Mouse (Mus musculus) forebrain, embryonic 12.5 days (tissue): ENCODE data around the gene Cnot1. TPM values are rescaled to one million over a fixed set of nuclear protein-coding genes. Genes with fewer than 3 reads are reported as not detected.

Source experiments
- ATAC-seq: fragments of 200-750 bp; cut with Nextera tagmentation; 2 replicates; pipeline ENCODE4 v1.8.0; 2017; ENCODE audit warnings: moderate TSS enrichment; ENCODE audit not compliant: low FRiP score
- H3K27ac ChIP-seq: fragments of 300-500 bp; sonication (generic); 2 replicates; pipeline ENCODE4 v1.5.1; 2016; ENCODE audit warnings: mild to moderate bottlenecking
- H3K27me3 ChIP-seq: fragments of 300-500 bp; sonication (generic); 2 replicates; pipeline ENCODE4 v1.6.1; 2016; ENCODE audit warnings: mild to moderate bottlenecking
- H3K36me3 ChIP-seq: fragments of 300-500 bp; sonication (generic); replicated peaks from 2 replicates; pipeline ENCODE4 v1.6.1; 2016; ENCODE audit warnings: mild to moderate bottlenecking
- H3K4me1 ChIP-seq: fragments of 300-500 bp; sonication (generic); 2 replicates; pipeline ENCODE4 v1.6.1; 2016
- H3K4me2 ChIP-seq: fragments of 300-500 bp; sonication (generic); 2 replicates; pipeline ENCODE4 v1.6.1; 2016; ENCODE audit warnings: mild to moderate bottlenecking, moderate library complexity
- H3K4me3 ChIP-seq: fragments of 300-500 bp; sonication (generic); replicated peaks from 2 replicates; pipeline ENCODE4 v1.5.1; 2016; ENCODE audit warnings: mild to moderate bottlenecking
- H3K9ac ChIP-seq: fragments of 300-500 bp; sonication (generic); 2 replicates; pipeline ENCODE4 v1.6.1; 2016; ENCODE audit warnings: mild to moderate bottlenecking
- H3K9me3 ChIP-seq: fragments of 300-500 bp; sonication (generic); 2 replicates; pipeline ENCODE4 v1.6.1; 2016
- WGBS: fragments of 180-500 bp; shearing (Covaris S2); methylation state at CpG from one replicate; pipeline ENCODE4 v1.1.7; 2016; 5-methylcytosine and 5-hydroxymethylcytosine counted together
- polyA plus RNA-seq: library from polyadenylated mRNA; unstranded; fragments of >200 nt; fragmentation: Nextera tagmentation; extraction: Ambion mirVana; gene quantifications from 2 replicates; pipeline ENCODE4 v1.2.1, GENCODE M21; 2016

Gene Cnot1
- polyA plus RNA-seq, 1 experiment from 2014 or later = 92.0 TPM

DNA sequence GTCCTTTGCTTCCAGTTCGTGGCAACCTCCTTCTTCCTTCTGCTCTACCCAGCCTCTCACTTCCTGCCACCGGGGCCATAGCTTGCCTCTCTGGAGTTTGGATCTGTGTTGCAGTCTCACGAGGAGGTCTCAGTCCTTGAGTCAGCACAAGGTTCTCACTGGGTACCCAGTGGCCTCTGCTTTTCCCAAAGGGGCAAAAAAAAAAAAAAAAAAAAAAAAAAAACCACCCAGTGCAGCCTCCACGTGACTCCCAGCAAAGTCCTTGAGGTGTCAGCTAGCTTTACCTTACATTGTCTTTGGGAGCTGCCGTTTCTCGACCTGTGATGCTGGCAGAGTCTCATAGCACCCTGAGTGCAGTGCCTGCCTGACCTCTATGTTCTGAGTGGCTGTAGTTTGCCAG lies 109.1 kb downstream of the Cnot1 start:
- Histone ChIP-seq H3K4me3 (no peak overlapping the region), H3K27ac (no peak overlapping the region), H3K9me3 (no peaks in the 10 kb centered on the region), H3K4me2 (no peak overlapping the region), H3K36me3 (no peaks in the 10 kb centered on the region), H3K4me1 (peaks cover 41% of the 10 kb centered on the region), H3K27me3 (peaks cover 48% of the 10 kb centered on the region), H3K9ac (no peak overlapping the region)
- ATAC-seq = no peak
- WGBS = 38% methylated on average over 6 of the region's 6 CpGs

GRCm38 (mm10) chr8:95697128-95697527 lies 110.1 kb downstream of the Cnot1 start:
- H3K9me3 ChIP-seq = no peaks in the 10 kb centered on the region
- peaks cover 34% of the 10 kb centered on the region for H3K4me1 ChIP-seq
- peak overlapping the region; percentile 20; the same call in 1 of the 2 replicates for H3K4me2 ChIP-seq
- ATAC-seq = peak; percentile 62
- 2% methylated on average over 11 of the region's 11 CpGs for WGBS
- no peak overlapping the region for H3K4me3 ChIP-seq
- peaks cover 54% of the 10 kb centered on the region for H3K27me3 ChIP-seq
- peak overlapping the region; percentile 30 for H3K9ac ChIP-seq
- no peaks in the 10 kb centered on the region for H3K36me3 ChIP-seq
- no peak overlapping the region for H3K27ac ChIP-seq

- no peak for ATAC-seq
- H3K4me2 ChIP-seq = peak overlapping the region; percentile 20; the same call in 1 of the 2 replicates
- peaks cover 53% of the 10 kb centered on the region for H3K27me3 ChIP-seq
Observed at GRCm38 (mm10) chr8:95696661-95697060, 110.6 kb downstream of the Cnot1 start.

DNA sequence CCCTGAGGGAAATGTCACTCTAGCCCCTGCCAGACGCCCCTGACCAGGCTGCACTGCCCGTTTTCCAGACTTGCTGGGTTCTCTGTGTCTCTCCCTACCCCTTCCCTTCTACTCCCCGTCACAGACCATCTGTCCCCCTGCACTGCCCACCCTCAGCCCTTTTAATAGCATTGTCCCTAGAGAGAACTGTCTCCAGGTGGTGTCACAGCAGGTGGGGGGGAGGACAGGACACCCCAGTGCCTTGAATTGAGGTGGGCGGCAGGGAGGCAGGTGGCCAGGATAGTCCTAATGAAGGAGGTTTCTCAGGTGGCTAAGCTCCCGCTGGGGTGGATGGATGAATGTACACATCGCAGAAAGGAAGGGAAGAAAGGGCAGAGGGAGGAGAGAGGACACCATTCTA lies 112.6 kb downstream of the Cnot1 start:
- ATAC-seq = peak; percentile 42; the same call in 1 of the 2 replicates
- Histone ChIP-seq H3K9me3 (no peaks in the 10 kb centered on the region), H3K36me3 (no peaks in the 10 kb centered on the region), H3K27ac (peak overlapping the region; percentile 50), H3K4me2 (0 out of 2 replicates have a peak overlapping the region, but pooled peaks have one; percentile 2), H3K4me1 (peaks cover 18% of the 10 kb centered on the region), H3K4me3 (no peak overlapping the region), H3K9ac (peak overlapping the region; percentile 33), H3K27me3 (peaks cover 51% of the 10 kb centered on the region)
- 15% methylated on average over 6 of the region's 6 CpGs for WGBS

More at GRCm38 (mm10) chr8:95696661-95697060, 110.6 kb downstream of the Cnot1 start:
- peaks cover 32% of the 10 kb centered on the region for H3K4me1 ChIP-seq
- H3K9me3 ChIP-seq = no peaks in the 10 kb centered on the region
- H3K4me3 ChIP-seq = no peak overlapping the region
- H3K9ac ChIP-seq = peak overlapping the region; percentile 30
- H3K27ac ChIP-seq = no peak overlapping the region
- no peaks in the 10 kb centered on the region for H3K36me3 ChIP-seq
- WGBS = 50% methylated on average over 5 of the region's 8 CpGs

- H3K4me1 ChIP-seq = peaks cover 18% of the 10 kb centered on the region
- WGBS = 83% methylated on average over 13 of the region's 13 CpGs
Observed at GRCm38 (mm10) chr8:95690929-95691541, 116.2 kb downstream of the Cnot1 start.

DNA sequence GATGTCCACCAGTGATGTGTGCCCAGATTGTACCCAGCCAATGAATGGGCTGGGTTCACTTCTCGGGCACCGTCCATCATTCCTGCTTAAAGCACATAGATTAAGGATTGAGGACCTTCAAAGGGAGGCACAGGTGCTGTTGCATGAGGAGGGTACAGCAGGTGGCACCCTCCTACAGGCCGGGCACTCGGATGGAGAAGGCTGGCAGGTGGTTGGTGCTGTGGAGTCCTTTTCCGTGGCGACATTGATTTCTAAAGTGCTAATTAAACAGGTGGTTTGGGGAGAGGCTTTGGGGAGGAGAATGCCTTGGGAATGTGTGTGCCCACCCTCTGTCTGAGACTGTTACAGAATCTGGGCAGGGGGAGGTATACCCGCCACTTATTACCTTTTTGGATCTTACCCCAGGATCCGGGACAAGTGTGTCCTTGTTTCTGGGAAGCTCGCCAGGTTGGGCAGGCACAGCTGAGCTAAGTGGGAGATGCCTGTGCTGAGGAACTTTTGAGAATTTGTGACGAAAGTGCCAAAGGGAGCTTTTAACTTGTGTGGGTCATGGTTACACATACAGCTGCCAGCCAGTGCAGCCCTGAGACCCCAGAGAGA lies 119.1 kb downstream of the Cnot1 start:
- Histone ChIP-seq H3K27ac (no peak overlapping the region), H3K4me3 (no peak overlapping the region), H3K9ac (no peak overlapping the region), H3K9me3 (no peaks in the 10 kb centered on the region), H3K4me2 (no peak overlapping the region), H3K27me3 (peaks cover 19% of the 10 kb centered on the region), H3K4me1 (no peaks in the 10 kb centered on the region), H3K36me3 (no peaks in the 10 kb centered on the region)
- no peak for ATAC-seq
- 73% methylated on average over 10 of the region's 10 CpGs for WGBS

More at GRCm38 (mm10) chr8:95690929-95691541, 116.2 kb downstream of the Cnot1 start:
- Histone ChIP-seq H3K9ac (no peak overlapping the region), H3K27ac (no peak overlapping the region), H3K4me3 (no peak overlapping the region), H3K9me3 (no peaks in the 10 kb centered on the region), H3K27me3 (peaks cover 35% of the 10 kb centered on the region), H3K4me2 (no peak overlapping the region), H3K36me3 (no peaks in the 10 kb centered on the region)
- no peak for ATAC-seq

DNA sequence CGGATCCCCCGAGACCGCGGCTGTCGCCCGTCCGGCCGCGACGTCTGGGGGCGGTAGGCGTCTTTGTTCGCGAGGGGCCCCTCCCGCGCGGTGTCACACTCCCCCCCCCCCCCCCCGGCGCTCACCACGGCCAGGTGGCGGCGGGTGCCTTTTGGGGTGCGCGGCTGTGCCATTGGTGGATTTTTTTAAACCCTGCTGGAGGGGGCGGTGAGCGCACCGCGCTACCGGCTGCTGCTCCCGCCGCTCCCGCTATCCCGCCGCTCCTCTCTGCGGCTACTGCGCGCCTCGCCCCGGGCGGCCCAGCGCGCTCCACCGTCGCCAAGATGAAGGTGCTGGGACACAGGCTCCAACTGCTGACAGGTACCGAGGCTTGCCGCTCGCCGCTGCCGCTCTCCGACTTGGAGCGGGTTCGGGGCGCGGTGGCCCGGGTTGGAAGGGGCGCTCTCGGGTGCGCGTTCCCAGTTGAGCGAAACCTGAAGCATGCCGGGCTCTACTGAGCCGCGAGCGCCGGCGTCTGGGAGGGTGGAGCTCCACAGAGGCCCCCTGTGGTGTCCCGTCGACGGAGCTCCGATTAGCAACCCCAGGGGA lies 129.1 kb downstream of the Cnot1 start:
- Histone ChIP-seq H3K36me3 (no peaks in the 10 kb centered on the region), H3K27ac (no peak overlapping the region), H3K4me2 (peak overlapping the region; percentile 94), H3K27me3 (peaks cover 82% of the 10 kb centered on the region), H3K9me3 (no peaks in the 10 kb centered on the region), H3K9ac (peak overlapping the region; percentile 68), H3K4me1 (peaks cover 21% of the 10 kb centered on the region), H3K4me3 (peak overlapping the region; percentile 60)
- ATAC-seq = peak; percentile 76
- WGBS = under 1% methylated on average over 62 of the region's 70 CpGs

GRCm38 (mm10) chr8:95677591-95678023 lies 129.7 kb downstream of the Cnot1 start:
- ATAC-seq = peak; percentile 52
- H3K27me3 ChIP-seq = peaks cover 85% of the 10 kb centered on the region
- H3K27ac ChIP-seq = no peak overlapping the region

GRCm38 (mm10) chr8:95676631-95677030 lies 130.6 kb downstream of the Cnot1 start, which contains the start of gene Ndrg4:
Gene Ndrg4, plus strand, starts transcription at chr8:95676980.
- H3K4me3 ChIP-seq = peak within 1 kb of the TSS; percentile 60
- H3K4me1 ChIP-seq = peaks cover 21% of the 10 kb centered on the region
- 53% methylated on average over 9 of the region's 9 CpGs for WGBS
- no peaks in the 10 kb centered on the region for H3K9me3 ChIP-seq
- no peaks in the 10 kb centered on the region for H3K36me3 ChIP-seq
- H3K9ac ChIP-seq = peak within 1 kb of the TSS; percentile 68
- no peak within 1 kb of the TSS for H3K27ac ChIP-seq
- peak within 1 kb of the TSS; percentile 94 for H3K4me2 ChIP-seq
- peaks cover 83% of the 10 kb centered on the region for H3K27me3 ChIP-seq
- ATAC-seq = no peak

More at GRCm38 (mm10) chr8:95677591-95678023, 129.7 kb downstream of the Cnot1 start:
- under 1% methylated on average over 43 of the region's 48 CpGs for WGBS
- Histone ChIP-seq H3K4me2 (peak overlapping the region; percentile 94), H3K36me3 (no peaks in the 10 kb centered on the region), H3K9me3 (no peaks in the 10 kb centered on the region), H3K4me3 (peak overlapping the region; percentile 60), H3K4me1 (peaks cover 21% of the 10 kb centered on the region), H3K9ac (peak overlapping the region; percentile 68)

GRCm38 (mm10) chr8:95672811-95673210 lies 134.5 kb downstream of the Cnot1 start:
- no peak overlapping the region for H3K4me3 ChIP-seq
- H3K9me3 ChIP-seq = no peaks in the 10 kb centered on the region
- WGBS = 76% methylated on average over 5 of the region's 5 CpGs
- no peak overlapping the region for H3K27ac ChIP-seq
- no peak overlapping the region for H3K4me2 ChIP-seq
- no peak overlapping the region for H3K9ac ChIP-seq
- ATAC-seq = no peak
- peaks cover 18% of the 10 kb centered on the region for H3K4me1 ChIP-seq
- H3K36me3 ChIP-seq = no peaks in the 10 kb centered on the region
- peaks cover 47% of the 10 kb centered on the region for H3K27me3 ChIP-seq

DNA sequence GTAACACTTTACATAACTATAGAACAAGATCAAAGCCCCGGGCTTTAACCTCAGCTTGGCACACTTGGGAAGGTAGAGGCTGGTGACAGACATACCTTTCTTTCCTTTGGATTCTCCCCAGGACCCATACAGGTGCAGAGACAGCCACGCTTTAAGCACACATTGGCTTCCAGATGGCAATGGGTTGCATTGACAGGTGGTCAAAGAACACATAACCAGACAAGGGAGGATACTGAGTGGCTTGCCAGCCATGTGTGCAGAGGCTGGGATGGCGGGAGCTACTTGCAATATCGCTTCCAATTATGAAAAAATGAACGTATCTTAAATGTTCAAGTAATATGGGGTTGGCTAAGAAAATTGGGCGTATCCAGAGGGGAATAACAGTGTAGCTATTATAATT lies 135.4 kb downstream of the Cnot1 start:
- H3K9me3 ChIP-seq = no peaks in the 10 kb centered on the region
- no peak for ATAC-seq
- no peak overlapping the region for H3K9ac ChIP-seq
- H3K27me3 ChIP-seq = peaks cover 37% of the 10 kb centered on the region
- WGBS = 85% methylated on average over 6 of the region's 6 CpGs
- H3K27ac ChIP-seq = no peak overlapping the region
- no peaks in the 10 kb centered on the region for H3K36me3 ChIP-seq
- peaks cover 13% of the 10 kb centered on the region for H3K4me1 ChIP-seq
- H3K4me3 ChIP-seq = no peak overlapping the region
- H3K4me2 ChIP-seq = no peak overlapping the region

GRCm38 (mm10) chr8:95669967-95670366 lies 137.3 kb downstream of the Cnot1 start:
- no peak overlapping the region for H3K4me3 ChIP-seq
- H3K9ac ChIP-seq = no peak overlapping the region
- 90% methylated on average over 2 of the region's 2 CpGs for WGBS
- ATAC-seq = no peak
- no peak overlapping the region for H3K4me2 ChIP-seq
- no peak overlapping the region for H3K27ac ChIP-seq
- peaks cover 12% of the 10 kb centered on the region for H3K4me1 ChIP-seq
- H3K36me3 ChIP-seq = no peaks in the 10 kb centered on the region
- H3K9me3 ChIP-seq = no peaks in the 10 kb centered on the region
- peaks cover 19% of the 10 kb centered on the region; the same call in 1 of the 2 replicates for H3K27me3 ChIP-seq
